Mouse (Mus musculus): Measurements from ENCODE around the gene Paqr8. TPM values are rescaled to one million over a fixed set of nuclear protein-coding genes. Genes with fewer than 3 reads are reported as not detected.

Gene Paqr8
- total and polyA plus RNA-seq, 2 experiments = 0.28 to 1.1 TPM

- Histone ChIP-seq H3K9ac (ENCODE audit: low read depth, low read length) (no peak overlapping the region), H3K36me3 (ENCODE audit: control insufficient read depth, insufficient read depth, low read length) (no peaks in the 10 kb centered on the region), H3K27me3 (ENCODE audit: control insufficient read depth, insufficient read depth, low read length) (no peaks in the 10 kb centered on the region), H3K4me1 (ENCODE audit: control insufficient read depth, insufficient read depth, low read length) (no peaks in the 10 kb centered on the region), H3K27ac (replicated peaks; ENCODE audit: insufficient read depth, low read depth, low read length) (no peak overlapping the region), H3K79me2 (ENCODE audit: control insufficient read depth, insufficient read depth, low read length) (no peaks in the 10 kb centered on the region), H3K4me3 (ENCODE audit: insufficient read depth, low read depth, low read length) (no peak overlapping the region)
- no peak for DNase-seq (ENCODE audit: extremely low read depth, low read depth, low spot score)
- TF ChIP-seq POLR2A (IDR thresholded peaks at IDR 0.05; ENCODE audit: extremely low read depth, insufficient read depth, low read length) (no peak), CTCF (IDR thresholded peaks at IDR 0.05; ENCODE audit: low read depth, low read length) (no peak)
- WGBS = 91% methylated on average over 4 of the region's 4 CpGs
Measured at GRCm38 (mm10) chr1:20879361-20879760, 11.0 kb upstream of the Paqr8 start.

GRCm38 (mm10) chr1:20883079-20883478, 7.3 kb upstream of the Paqr8 start:
- WGBS = 90% methylated on average over 4 of the region's 4 CpGs
- no peaks in the 10 kb centered on the region for H3K4me1 ChIP-seq (ENCODE audit: control insufficient read depth, insufficient read depth, low read length)

GRCm38 (mm10) chr1:20889677-20890403, 566 bp upstream of the Paqr8 start:
- Histone ChIP-seq H3K4me1 (ENCODE audit: control insufficient read depth, insufficient read depth, low read length) (no peaks in the 10 kb centered on the region; the same call in 1 of the 2 replicates), H3K79me2 (ENCODE audit: control insufficient read depth, insufficient read depth, low read length) (no peaks in the 10 kb centered on the region), H3K27ac (replicated peaks; ENCODE audit: insufficient read depth, low read depth, low read length) (no peak overlapping the region), H3K4me3 (ENCODE audit: insufficient read depth, low read depth, low read length) (peak overlapping the region; percentile 56), H3K27me3 (ENCODE audit: control insufficient read depth, insufficient read depth, low read length) (no peaks in the 10 kb centered on the region), H3K9ac (ENCODE audit: low read depth, low read length) (no peak overlapping the region; the same call in 1 of the 2 replicates), H3K36me3 (ENCODE audit: control insufficient read depth, insufficient read depth, low read length) (no peaks in the 10 kb centered on the region)
- DNase-seq (ENCODE audit: extremely low read depth, low read depth, low spot score) = no peak
- 25% methylated on average over 16 of the region's 16 CpGs for WGBS
- TF ChIP-seq CTCF (IDR thresholded peaks at IDR 0.05; ENCODE audit: low read depth, low read length) = no peak
- no peak for TF ChIP-seq POLR2A (IDR thresholded peaks at IDR 0.05; ENCODE audit: extremely low read depth, insufficient read depth, low read length)

More at GRCm38 (mm10) chr1:20883079-20883478, 7.3 kb upstream of the Paqr8 start:
- TF ChIP-seq POLR2A (IDR thresholded peaks at IDR 0.05; ENCODE audit: extremely low read depth, insufficient read depth, low read length) (no peak), CTCF (IDR thresholded peaks at IDR 0.05; ENCODE audit: low read depth, low read length) (no peak)
- no peak overlapping the region for H3K4me3 ChIP-seq (ENCODE audit: insufficient read depth, low read depth, low read length)
- no peak overlapping the region for H3K27ac ChIP-seq (replicated peaks; ENCODE audit: insufficient read depth, low read depth, low read length)
- DNase-seq (ENCODE audit: extremely low read depth, low read depth, low spot score) = no peak
- no peaks in the 10 kb centered on the region for H3K79me2 ChIP-seq (ENCODE audit: control insufficient read depth, insufficient read depth, low read length)
- no peak overlapping the region for H3K9ac ChIP-seq (ENCODE audit: low read depth, low read length)
- H3K36me3 ChIP-seq (ENCODE audit: control insufficient read depth, insufficient read depth, low read length) = no peaks in the 10 kb centered on the region
- H3K27me3 ChIP-seq (ENCODE audit: control insufficient read depth, insufficient read depth, low read length) = no peaks in the 10 kb centered on the region

GRCm38 (mm10) chr1:20890941-20891399, 564 bp downstream of the Paqr8 start:
- DNase-seq (ENCODE audit: extremely low read depth, low read depth, low spot score) = peak; percentile 4
- Histone ChIP-seq H3K9ac (ENCODE audit: low read depth, low read length) (peak overlapping the region; percentile 38), H3K4me3 (ENCODE audit: insufficient read depth, low read depth, low read length) (peak overlapping the region; percentile 56), H3K36me3 (ENCODE audit: control insufficient read depth, insufficient read depth, low read length) (no peaks in the 10 kb centered on the region), H3K27me3 (ENCODE audit: control insufficient read depth, insufficient read depth, low read length) (no peaks in the 10 kb centered on the region), H3K27ac (replicated peaks; ENCODE audit: insufficient read depth, low read depth, low read length) (no peak overlapping the region), H3K79me2 (ENCODE audit: control insufficient read depth, insufficient read depth, low read length) (no peaks in the 10 kb centered on the region), H3K4me1 (ENCODE audit: control insufficient read depth, insufficient read depth, low read length) (no peaks in the 10 kb centered on the region; the same call in 1 of the 2 replicates)
- TF ChIP-seq CTCF (IDR thresholded peaks at IDR 0.05; ENCODE audit: low read depth, low read length) = peak; percentile 60
- no peak for TF ChIP-seq POLR2A (IDR thresholded peaks at IDR 0.05; ENCODE audit: extremely low read depth, insufficient read depth, low read length)
- WGBS = 3% methylated on average over 20 of the region's 20 CpGs

GRCm38 (mm10) chr1:20893059-20893458, 2.7 kb downstream of the Paqr8 start:
- Histone ChIP-seq H3K4me3 (ENCODE audit: insufficient read depth, low read depth, low read length) (no peak overlapping the region), H3K9ac (ENCODE audit: low read depth, low read length) (no peak overlapping the region), H3K27me3 (ENCODE audit: control insufficient read depth, insufficient read depth, low read length) (no peaks in the 10 kb centered on the region), H3K27ac (replicated peaks; ENCODE audit: insufficient read depth, low read depth, low read length) (no peak overlapping the region), H3K4me1 (ENCODE audit: control insufficient read depth, insufficient read depth, low read length) (no peaks in the 10 kb centered on the region; the same call in 1 of the 2 replicates), H3K36me3 (ENCODE audit: control insufficient read depth, insufficient read depth, low read length) (no peaks in the 10 kb centered on the region), H3K79me2 (ENCODE audit: control insufficient read depth, insufficient read depth, low read length) (no peaks in the 10 kb centered on the region)
- TF ChIP-seq POLR2A (IDR thresholded peaks at IDR 0.05; ENCODE audit: extremely low read depth, insufficient read depth, low read length) (no peak), CTCF (IDR thresholded peaks at IDR 0.05; ENCODE audit: low read depth, low read length) (no peak)
- 78% methylated on average over 5 of the region's 5 CpGs for WGBS
- DNase-seq (ENCODE audit: extremely low read depth, low read depth, low spot score) = no peak

GRCm38 (mm10) chr1:20898391-20898790, 8.0 kb downstream of the Paqr8 start:
- H3K79me2 ChIP-seq (ENCODE audit: control insufficient read depth, insufficient read depth, low read length) = no peaks in the 10 kb centered on the region
- H3K4me3 ChIP-seq (ENCODE audit: insufficient read depth, low read depth, low read length) = no peak overlapping the region
- TF ChIP-seq POLR2A (IDR thresholded peaks at IDR 0.05; ENCODE audit: extremely low read depth, insufficient read depth, low read length) (no peak), CTCF (IDR thresholded peaks at IDR 0.05; ENCODE audit: low read depth, low read length) (no peak)
- WGBS = 75% methylated on average over 9 of the region's 9 CpGs
- no peak overlapping the region for H3K27ac ChIP-seq (replicated peaks; ENCODE audit: insufficient read depth, low read depth, low read length)
- no peaks in the 10 kb centered on the region for H3K27me3 ChIP-seq (ENCODE audit: control insufficient read depth, insufficient read depth, low read length)
- no peak overlapping the region for H3K9ac ChIP-seq (ENCODE audit: low read depth, low read length)
- H3K4me1 ChIP-seq (ENCODE audit: control insufficient read depth, insufficient read depth, low read length) = no peaks in the 10 kb centered on the region
- no peak for DNase-seq (ENCODE audit: extremely low read depth, low read depth, low spot score)
- no peaks in the 10 kb centered on the region for H3K36me3 ChIP-seq (ENCODE audit: control insufficient read depth, insufficient read depth, low read length)

Measured in liver, adult 2 months (tissue).